Mouse (Mus musculus): ENCODE results near the gene Muc5b.

GRCm38 (mm10) chr7:141878813-141879212 lies 39.9 kb downstream of the Muc5b start:
- TF ChIP-seq FOSL1 (IDR thresholded peaks at IDR 0.05; ENCODE audit: insufficient read depth, low read length, poor library complexity, severe bottlenecking) (no peak), CTCF (IDR thresholded peaks at IDR 0.05; ENCODE audit: control insufficient read depth, insufficient read depth, insufficient read length) (no peak), MAX (IDR thresholded peaks at IDR 0.05) (no peak), MYOG (IDR thresholded peaks at IDR 0.05; ENCODE audit: control insufficient read depth, extremely low read depth, insufficient read length) (no peak)
